Mouse (Mus musculus) urinary bladder, postnatal 25 days (tissue): Measurements from ENCODE around the gene Larp4b.

ENCODE experiments used
- DNase-seq: peaks from one replicate; pipeline ENCODE4 v3.0.0; 2022; ENCODE audit warnings: low spot score

Gene Larp4b

GRCm38 (mm10) chr13:9125193-9125592 is 31.5 kb downstream of the Larp4b start:
- no peak for DNase-seq

- no peak for DNase-seq
These were observed 34.0 kb downstream of the Larp4b start for GRCm38 (mm10) chr13:9127715-9128114.

GRCm38 (mm10) chr13:9128707-9129314 is 35.1 kb downstream of the Larp4b start:
- DNase-seq: no peak

GRCm38 (mm10) chr13:9134421-9134820 is 40.7 kb downstream of the Larp4b start:
- no peak for DNase-seq

GRCm38 (mm10) chr13:9136088-9136487 is 42.4 kb downstream of the Larp4b start:
- no peak for DNase-seq

GRCm38 (mm10) chr13:9136733-9137132 is 43.1 kb downstream of the Larp4b start:
- no peak for DNase-seq

GRCm38 (mm10) chr13:9139466-9139991 is 45.8 kb downstream of the Larp4b start:
- no peak for DNase-seq

GRCm38 (mm10) chr13:9140204-9140603 is 46.5 kb downstream of the Larp4b start:
- no peak for DNase-seq

- no peak for DNase-seq
These were observed 48.7 kb downstream of the Larp4b start for GRCm38 (mm10) chr13:9142371-9142770.

- no peak for DNase-seq
These were observed 55.1 kb downstream of the Larp4b start for GRCm38 (mm10) chr13:9148830-9149229.

GRCm38 (mm10) chr13:9149473-9150217 is 56.0 kb downstream of the Larp4b start:
- DNase-seq: no peak

GRCm38 (mm10) chr13:9151100-9151499 is 57.4 kb downstream of the Larp4b start:
- no peak for DNase-seq

- no peak for DNase-seq
These were observed 57.9 kb downstream of the Larp4b start for GRCm38 (mm10) chr13:9151619-9152018.

- no peak for DNase-seq
These were observed 58.6 kb downstream of the Larp4b start for GRCm38 (mm10) chr13:9152267-9152666.

- no peak for DNase-seq
These were observed 60.1 kb downstream of the Larp4b start for GRCm38 (mm10) chr13:9153803-9154202.

GRCm38 (mm10) chr13:9159282-9159681 is 65.6 kb downstream of the Larp4b start:
- no peak for DNase-seq

- DNase-seq: no peak
These were observed 69.2 kb downstream of the Larp4b start for GRCm38 (mm10) chr13:9162888-9163287.

- DNase-seq: no peak
These were observed 74.2 kb downstream of the Larp4b start for GRCm38 (mm10) chr13:9167842-9168241.

GRCm38 (mm10) chr13:9169616-9170015 is 75.9 kb downstream of the Larp4b start:
- DNase-seq: no peak

- no peak for DNase-seq
These were observed 77.0 kb downstream of the Larp4b start for GRCm38 (mm10) chr13:9170726-9171125.

GRCm38 (mm10) chr13:9173414-9173813 is 79.7 kb downstream of the Larp4b start:
- DNase-seq: no peak

GRCm38 (mm10) chr13:9175171-9175570 is 81.5 kb downstream of the Larp4b start:
- DNase-seq: no peak

GRCm38 (mm10) chr13:9178270-9178669 is 84.6 kb downstream of the Larp4b start:
- DNase-seq: no peak

GRCm38 (mm10) chr13:9178718-9179117 is 85.0 kb downstream of the Larp4b start:
- no peak for DNase-seq
